Mouse (Mus musculus): ENCODE measurements around the gene Rps12-ps3.
A peak's percentile ranks its signal among the peaks of the same experiment; 100 is the strongest.

The Rps12-ps3 gene

GRCm38 (mm10) chr19:59321990-59322389 lies at the start of gene Rps12-ps3:
Rps12-ps3 (plus strand) TSS chr19:59322290.
- no peak for DNase-seq

- no peak for DNase-seq
Measured at GRCm38 (mm10) chr19:59273190-59273589, 48.9 kb upstream of the Rps12-ps3 start.

DNA sequence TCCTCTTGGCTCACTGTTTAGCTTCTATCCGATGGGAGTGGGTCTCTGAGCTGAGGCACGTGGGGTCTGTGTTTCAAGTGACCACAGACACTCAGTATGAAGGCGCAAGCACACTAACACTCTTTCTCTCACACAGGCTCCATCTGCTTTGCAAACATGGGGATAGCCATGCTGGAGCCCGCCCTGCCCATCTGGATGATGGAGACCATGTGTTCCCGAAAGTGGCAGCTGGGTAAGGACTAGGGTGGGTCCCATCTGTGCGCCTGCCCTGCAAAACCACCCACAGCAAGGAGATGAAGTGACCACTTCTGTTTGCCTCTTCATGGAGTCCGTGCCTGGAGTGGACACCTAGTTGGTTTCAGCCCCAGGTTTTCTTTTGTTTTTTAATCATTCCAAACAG lies 45.7 kb upstream of the Rps12-ps3 start:
- no peak for DNase-seq

GRCm38 (mm10) chr19:59280841-59281240 lies 41.2 kb upstream of the Rps12-ps3 start:
- DNase-seq, result no peak

GRCm38 (mm10) chr19:59282001-59282400 lies 40.1 kb upstream of the Rps12-ps3 start:
- DNase-seq, result no peak

- DNase-seq, result no peak
Measured at GRCm38 (mm10) chr19:59289042-59289441, 33.0 kb upstream of the Rps12-ps3 start.

DNA sequence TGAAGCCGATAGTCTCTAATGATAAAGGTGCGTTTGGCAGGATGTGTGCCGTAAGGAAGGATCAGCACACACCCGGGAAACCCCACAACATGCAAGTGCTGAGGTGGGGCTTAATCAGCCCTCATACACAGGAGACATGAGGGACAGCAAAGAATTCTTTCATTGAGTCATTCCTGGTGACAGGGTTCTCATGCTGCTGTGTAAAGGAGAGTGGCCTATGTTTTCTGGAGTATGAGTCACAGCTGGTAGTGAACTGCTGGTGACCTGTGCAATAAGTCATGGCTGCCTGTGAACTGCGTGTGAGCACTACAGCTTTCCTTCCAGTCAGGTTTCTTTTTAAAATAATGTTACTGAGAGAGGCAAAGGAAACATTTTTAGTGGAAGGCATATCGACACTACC lies 32.3 kb upstream of the Rps12-ps3 start:
- DNase-seq, result no peak

DNA sequence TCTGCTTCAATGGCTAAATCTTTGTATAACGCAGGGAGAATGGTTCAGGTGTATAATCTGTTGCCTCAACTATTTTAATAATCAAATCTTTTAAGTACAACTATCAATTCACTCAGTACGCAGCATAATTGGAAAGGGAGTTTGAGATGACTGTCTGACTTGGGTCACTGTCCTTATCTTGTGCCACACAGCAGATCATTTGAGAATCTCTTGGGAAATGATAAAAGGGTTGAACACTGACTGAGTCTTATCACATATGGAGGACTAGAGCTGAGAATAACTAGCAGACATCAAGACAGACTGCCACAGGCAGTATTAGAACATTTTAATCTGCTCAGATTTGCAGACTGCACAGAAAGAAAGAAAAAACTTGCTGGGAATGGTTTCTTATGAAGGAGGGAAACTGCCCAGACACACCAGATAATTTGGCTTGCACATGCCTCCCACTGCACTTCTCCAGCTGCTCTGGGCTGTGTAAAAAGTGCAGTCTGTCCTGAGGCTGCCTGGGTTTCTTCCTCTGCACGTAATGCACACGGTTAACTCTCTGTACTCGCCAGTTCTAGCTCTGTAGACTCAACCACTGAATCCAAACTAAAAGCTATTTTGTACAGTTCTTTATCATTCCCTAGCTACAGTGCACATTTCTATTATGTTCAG lies 29.8 kb upstream of the Rps12-ps3 start:
- DNase-seq, result no peak

GRCm38 (mm10) chr19:59315308-59315707 lies 6.8 kb upstream of the Rps12-ps3 start:
- no peak for DNase-seq

DNA sequence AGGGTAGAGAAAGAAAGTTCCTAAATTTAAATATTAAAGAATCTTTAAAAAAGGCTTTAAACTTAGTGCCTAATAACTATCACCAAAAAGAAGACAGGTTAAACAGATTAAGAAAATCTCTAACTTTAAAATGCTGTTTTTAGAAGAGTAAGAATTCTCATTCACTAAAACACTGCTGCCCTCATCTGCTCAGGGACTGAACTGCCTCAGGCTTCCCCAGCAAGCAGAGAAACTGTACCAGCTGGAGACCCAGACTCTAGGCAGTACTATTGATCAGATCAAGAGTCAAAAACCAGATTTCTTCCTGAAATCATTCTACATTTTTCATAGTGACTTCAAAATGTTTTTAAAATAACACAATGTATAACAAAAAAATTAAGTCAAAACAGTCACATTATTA lies 5.5 kb upstream of the Rps12-ps3 start:
- DNase-seq, result peak; percentile 60

GRCm38 (mm10) chr19:59330816-59331225 lies 8.7 kb downstream of the Rps12-ps3 start:
- DNase-seq, result no peak

DNA sequence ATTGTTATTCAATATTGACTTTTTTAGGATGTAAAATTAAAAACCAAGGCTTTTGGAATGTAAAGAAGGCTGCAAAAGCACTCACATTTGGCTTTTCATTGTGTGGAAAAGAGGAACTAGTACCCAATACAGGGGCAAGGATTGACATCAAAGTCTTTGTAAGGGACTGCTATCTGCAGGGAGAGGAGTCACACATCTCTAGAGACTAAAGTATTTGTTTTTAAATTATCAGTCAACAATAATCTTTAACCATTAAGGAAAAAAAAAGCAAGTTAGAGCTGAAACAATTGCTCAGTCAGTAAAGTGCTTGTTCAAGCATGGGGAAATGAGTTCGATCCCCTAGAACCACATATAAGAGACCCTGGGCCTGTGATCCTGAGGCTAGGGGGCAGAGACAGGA lies 14.6 kb downstream of the Rps12-ps3 start:
- DNase-seq, result no peak

DNA sequence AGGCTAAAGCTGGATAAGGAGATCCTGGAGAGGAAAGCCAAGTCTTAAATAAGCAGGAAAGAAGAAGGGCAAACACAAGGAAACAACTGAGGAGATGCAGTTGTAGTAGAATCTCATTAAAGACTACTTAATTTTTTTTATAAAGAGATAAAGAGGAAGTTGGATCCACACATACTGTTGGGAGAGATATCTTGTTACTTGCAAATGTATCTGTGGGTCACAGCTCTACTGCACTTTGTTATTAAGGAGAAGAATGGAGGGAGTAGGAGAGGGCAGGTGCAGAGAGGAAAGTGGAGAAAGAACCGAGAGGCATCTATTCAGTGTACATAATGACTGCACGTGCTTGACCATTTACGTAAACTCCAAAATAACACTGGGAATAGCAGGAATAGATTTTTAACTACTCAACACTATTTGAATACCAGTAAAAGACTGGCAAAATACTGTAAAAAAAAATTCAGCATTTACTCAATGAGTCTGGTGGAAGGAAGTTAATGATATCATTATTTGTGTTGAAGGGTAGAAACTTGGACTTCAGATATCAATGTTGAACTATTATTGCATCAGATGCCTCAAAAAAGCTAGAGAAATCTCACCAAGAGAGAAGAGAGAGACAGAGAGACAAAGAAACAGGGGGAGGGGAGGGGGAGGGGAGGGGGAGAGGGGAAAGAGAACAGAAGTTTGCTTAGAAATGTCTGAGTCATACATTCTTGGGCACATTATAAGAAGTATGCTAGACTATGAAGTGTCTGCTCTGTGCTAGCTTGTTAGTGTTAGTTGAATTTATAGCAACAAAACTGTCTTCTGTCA lies 16.0 kb downstream of the Rps12-ps3 start:
- no peak for DNase-seq

- no peak for DNase-seq
Measured at GRCm38 (mm10) chr19:59339908-59340307, 17.8 kb downstream of the Rps12-ps3 start.

- DNase-seq, result no peak
Measured at GRCm38 (mm10) chr19:59342964-59343363, 20.9 kb downstream of the Rps12-ps3 start.

GRCm38 (mm10) chr19:59344304-59344711 lies 22.2 kb downstream of the Rps12-ps3 start:
- DNase-seq, result peak; percentile 47

DNA sequence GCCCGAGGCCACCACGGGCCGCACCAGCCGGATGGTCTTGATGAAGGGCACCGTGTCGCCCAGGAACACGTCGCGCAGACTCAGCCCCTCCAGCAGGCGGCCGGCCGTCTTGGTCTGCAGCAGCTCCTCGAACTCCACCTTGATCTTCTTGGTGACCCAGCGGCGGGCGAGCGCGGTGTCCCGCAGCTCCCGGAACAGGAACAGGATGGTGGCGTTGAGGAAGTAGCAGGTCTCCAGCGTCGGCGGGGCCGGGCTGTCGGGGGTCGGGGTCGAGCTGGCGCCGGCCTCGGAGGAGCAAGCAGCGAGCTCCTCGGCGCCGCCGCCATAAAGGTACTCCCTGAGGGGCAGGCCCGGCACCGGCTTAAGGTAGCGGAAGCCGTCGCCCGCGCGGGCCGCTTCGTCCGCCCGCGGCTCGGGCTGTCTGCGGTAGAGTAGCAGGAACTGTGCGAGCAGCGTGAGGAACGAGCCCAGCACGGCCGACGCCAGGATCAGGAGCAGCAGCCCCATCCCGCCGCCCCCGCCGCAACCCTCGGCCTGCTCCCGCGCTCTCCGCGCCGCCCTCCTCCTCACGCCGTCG lies 23.1 kb downstream of the Rps12-ps3 start:
- DNase-seq, result peak; percentile 69

GRCm38 (mm10) chr19:59345658-59346283 lies 23.7 kb downstream of the Rps12-ps3 start, which contains the start of gene Pdzd8:
Pdzd8 (minus strand) TSS chr19:59345780.
- DNase-seq, result peak; percentile 95

GRCm38 (mm10) chr19:59346325-59346724 lies 24.2 kb downstream of the Rps12-ps3 start:
- no peak for DNase-seq

DNA sequence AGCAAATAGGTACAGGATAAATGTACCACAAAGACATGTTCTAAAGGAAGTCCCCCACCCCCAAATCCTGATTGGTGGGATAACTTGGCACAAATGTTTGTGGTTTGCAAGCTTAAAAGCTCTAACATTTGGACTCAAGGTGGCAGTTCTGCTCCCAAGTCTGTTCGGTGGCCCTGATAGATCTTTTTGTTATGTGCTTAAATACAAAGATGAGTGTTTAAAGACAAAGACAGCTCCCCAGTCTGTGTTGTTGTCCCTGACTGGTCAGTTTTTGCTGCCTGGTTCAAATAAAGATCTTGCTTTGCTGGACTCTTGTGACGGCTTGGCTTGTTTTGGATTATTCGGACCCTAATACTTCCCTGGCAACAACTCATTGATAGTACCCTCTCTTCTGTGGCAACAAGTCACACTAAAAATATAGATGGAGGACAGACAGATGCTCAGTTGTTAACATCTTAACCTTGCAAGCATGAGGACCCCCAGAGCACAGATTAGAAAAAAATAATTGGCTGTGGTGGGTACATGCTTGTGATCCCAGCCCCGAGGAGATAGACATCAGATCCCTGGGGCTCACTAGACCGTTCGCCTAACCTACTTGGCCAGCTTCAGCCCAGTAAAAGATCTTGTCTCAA lies 27.4 kb downstream of the Rps12-ps3 start:
- DNase-seq, result no peak

DNA sequence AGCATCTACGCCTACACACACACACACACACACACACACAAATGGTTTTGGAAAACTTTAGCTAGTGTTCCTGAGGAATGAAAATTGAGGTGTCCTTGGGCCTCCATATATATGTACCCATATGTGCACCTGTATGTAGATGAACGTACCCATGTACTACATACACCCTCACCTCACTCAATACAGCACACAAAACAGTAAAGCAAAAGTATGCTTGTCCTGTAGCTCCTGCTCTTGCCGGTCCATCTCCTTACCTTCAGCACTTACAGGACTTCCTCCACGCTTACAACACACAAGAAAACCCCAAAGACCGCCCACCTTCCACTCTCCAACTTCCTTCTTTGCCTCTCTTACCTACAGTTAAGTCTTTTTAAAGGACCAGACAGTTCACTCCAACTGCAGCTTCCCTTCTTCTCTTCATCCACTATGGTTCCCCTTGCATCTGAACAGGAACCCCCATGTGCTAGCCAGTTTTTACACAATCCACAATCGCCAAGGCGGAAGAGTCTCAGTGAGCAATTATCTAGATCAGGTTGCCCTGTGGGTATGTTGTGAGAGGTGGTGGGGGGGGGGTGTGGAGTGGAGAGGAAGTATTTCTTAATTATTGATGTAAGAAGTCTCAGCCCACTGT lies 28.3 kb downstream of the Rps12-ps3 start:
- DNase-seq, result no peak

GRCm38 (mm10) chr19:59351151-59351889 lies 29.2 kb downstream of the Rps12-ps3 start:
- DNase-seq, result no peak

All from kidney, postnatal 10 days (tissue).